Mouse (Mus musculus) C3H10T1/2 (cell line): ENCODE results near the gene Gm17018. TPM values are rescaled to one million over a fixed set of nuclear protein-coding genes. Genes with fewer than 3 reads are reported as not detected.

Experiments
- polyA plus RNA-seq, 2 experiments: library from polyadenylated mRNA; unstranded; fragments of >200 nt; fragmentation: generic; extraction: Trizol; gene quantifications; one replicate each; pipeline ENCODE4 v1.2.1; 2012; ENCODE audit warnings: missing spikeins in 2 of 2

The Gm17018 gene
- 10 to 100 TPM; 43.1 to 43.6 TPM for polyA plus RNA-seq

GRCm38 (mm10) chr19:45560153-45560890 lies at the start of gene Gm17018, which contains the start of gene Poll:
TSS of gene Gm17018 (plus strand) at chr19:45560615.
TSS of gene Poll (minus strand) at chr19:45560531.

Other genes with a start within 250 kb of the Gm17018 start
- 10 to 100 TPM; 10.6 to 22.8 TPM for gene Btrc, start 196.9 kb upstream of the Gm17018 start, polyA plus RNA-seq
- gene Poll, start 84 bp upstream of the Gm17018 start, polyA plus RNA-seq = 10 to 100 TPM; 13.4 to 18.8 TPM
- 10 to 100 TPM; 21.5 to 51.5 TPM for gene Fbxw4, start 99.7 kb downstream of the Gm17018 start, polyA plus RNA-seq
- under 1 TPM in 1 of 2 experiments, not detected in 1; 0.60 TPM for gene Fgf8, start 182.3 kb downstream of the Gm17018 start, polyA plus RNA-seq
- gene Npm3, start 189.0 kb downstream of the Gm17018 start, polyA plus RNA-seq = 100 to 1,000 TPM; 141 to 146 TPM
- 10 to 100 TPM in 1 of 2 experiments, 1 to 10 TPM in 1; 1.6 to 23.1 TPM for gene Mgea5, start 223.2 kb downstream of the Gm17018 start, polyA plus RNA-seq